Mouse (Mus musculus) cortical plate, adult 2 months (tissue): Measurements from ENCODE around the gene Tmem18.

Experiments
- CTCF ChIP-seq: fragments of 200-500 bp; IDR thresholded peaks from 2 replicates; pipeline ENCODE4 v1.5.1; 2011; ENCODE audit warnings: mild to moderate bottlenecking, control low read depth, low read length; ENCODE audit not compliant: insufficient read depth; ENCODE audit errors: extremely low read depth
- POLR2A ChIP-seq: fragments of 200-500 bp; IDR thresholded peaks from 2 replicates; pipeline ENCODE4 v1.6.1; 2011; ENCODE audit warnings: mild to moderate bottlenecking, low read length, control low read depth; ENCODE audit not compliant: insufficient read depth; ENCODE audit errors: extremely low read depth

GRCm38 (mm10) chr12:30604012-30604411 is 19.8 kb downstream of the Tmem18 start:
- TF ChIP-seq POLR2A (no peak), CTCF (no peak)
